Mouse (Mus musculus) MEL (cell line): ENCODE results near the gene Abhd16a. TPM values are rescaled to one million over a fixed set of nuclear protein-coding genes. Genes with fewer than 3 reads are reported as not detected.

Source experiments
- DNase-seq: peaks from one replicate; pipeline ENCODE4 v3.0.0; 2011; ENCODE audit warnings: low read depth, low spot score
- H3K27ac ChIP-seq: 2 replicates; pipeline ENCODE4 v1.5.1; 2012; ENCODE audit warnings: low read depth, mild to moderate bottlenecking, control low read depth, low read length, moderate library complexity; ENCODE audit not compliant: control insufficient read depth
- H3K27me3 ChIP-seq, 2 experiments: fragments of 150-350 bp in 1 of 2; sonication (generic) in 1 of 2; 2 replicates each; pipeline ENCODE4 v1.6.1; 2012; ENCODE audit warnings: low read length in 2 of 2, mild to moderate bottlenecking in 2 of 2, improper control_type of control experiment in 1 of 2, moderate library complexity in 1 of 2; ENCODE audit not compliant: insufficient read depth in 2 of 2, control insufficient read depth in 1 of 2
- H3K36me3 ChIP-seq, 2 experiments: 2 replicates each; pipeline ENCODE4 v1.6.1; 2012 to 2014; ENCODE audit warnings: low read length in 2 of 2, improper control_type of control experiment in 1 of 2, inconsistent platforms in 1 of 2, mild to moderate bottlenecking in 1 of 2; ENCODE audit not compliant: insufficient read depth in 2 of 2, control insufficient read depth in 1 of 2
- H3K4me1 ChIP-seq, 2 experiments: fragments of 150-350 bp in 1 of 2; sonication (generic) in 1 of 2; 2 replicates each; pipeline ENCODE4 v1.6.1; 2012; ENCODE audit warnings: low read length in 2 of 2, improper control_type of control experiment in 1 of 2, mild to moderate bottlenecking in 1 of 2; ENCODE audit not compliant: insufficient read depth in 2 of 2, control insufficient read depth in 1 of 2
- H3K4me3 ChIP-seq, 2 experiments: fragments of 150-350 bp in 1 of 2; sonication (generic) in 1 of 2; 2 replicates each; pipeline ENCODE4 v1.5.1; 2012; ENCODE audit warnings: low read depth in 2 of 2, low read length in 2 of 2, mild to moderate bottlenecking in 2 of 2, moderate library complexity in 2 of 2, control low read depth in 1 of 2, improper control_type of control experiment in 1 of 2; ENCODE audit not compliant: control insufficient read depth in 1 of 2, insufficient read depth in 1 of 2
- H3K79me2 ChIP-seq: 2 replicates; pipeline ENCODE4 v1.6.1; 2012; ENCODE audit warnings: mild to moderate bottlenecking, low read length, moderate library complexity; ENCODE audit not compliant: control insufficient read depth, poor library complexity, insufficient read depth
- H3K9ac ChIP-seq: 2 replicates; pipeline ENCODE4 v1.6.1; 2012; ENCODE audit warnings: low read depth, mild to moderate bottlenecking, control low read depth, low read length, moderate library complexity; ENCODE audit not compliant: control insufficient read depth, poor library complexity, severe bottlenecking
- H3K9me3 ChIP-seq: fragments of 150-350 bp; sonication (generic); replicated peaks from 2 replicates; pipeline ENCODE4 v1.6.1; 2012; ENCODE audit warnings: mild to moderate bottlenecking, low read length, improper control_type of control experiment, moderate library complexity; ENCODE audit not compliant: insufficient read depth
- BHLHE40 ChIP-seq: IDR thresholded peaks from 2 replicates; pipeline ENCODE4 v1.6.1; 2012; ENCODE audit warnings: low read depth, mild to moderate bottlenecking, inconsistent platforms, low read length, improper control_type of control experiment, borderline replicate concordance
- CHD2 ChIP-seq: IDR thresholded peaks from 2 replicates; pipeline ENCODE4 v1.6.1; 2011; ENCODE audit warnings: low read length, improper control_type of control experiment
- CTCF ChIP-seq, 3 experiments: IDR thresholded peaks in 2 of 3; conservative IDR thresholded peaks in 1 of 3; 2 replicates each; pipeline ENCODE4 v1.5.1; 2011 to 2012; ENCODE audit warnings: low read length in 3 of 3, low read depth in 2 of 3, mild to moderate bottlenecking in 2 of 3, improper control_type of control experiment in 1 of 3, inconsistent platforms in 1 of 3, mixed read lengths in 1 of 3, moderate library complexity in 1 of 3; ENCODE audit not compliant: control insufficient read depth in 1 of 3, insufficient read depth in 1 of 3, poor library complexity in 1 of 3, severe bottlenecking in 1 of 3
- EP300 ChIP-seq, 2 experiments: IDR thresholded peaks; 2 replicates each; pipeline ENCODE4 v1.6.1; 2011; ENCODE audit warnings: improper control_type of control experiment in 2 of 2, low read length in 2 of 2, low read depth in 1 of 2, mild to moderate bottlenecking in 1 of 2
- GABPA ChIP-seq: IDR thresholded peaks from 2 replicates; pipeline ENCODE4 v1.6.1; 2012; ENCODE audit warnings: low read depth, mild to moderate bottlenecking, inconsistent platforms, low read length, improper control_type of control experiment, moderate library complexity
- JUND ChIP-seq: IDR thresholded peaks from 2 replicates; pipeline ENCODE4 v1.6.1; 2011; ENCODE audit warnings: low read depth, mild to moderate bottlenecking, improper control_type of control experiment, low read length
- MAX ChIP-seq: IDR thresholded peaks from 2 replicates; pipeline ENCODE4 v1.6.1; 2011; ENCODE audit warnings: low read length, improper control_type of control experiment
- MYC ChIP-seq: IDR thresholded peaks from 2 replicates; pipeline ENCODE4 v1.6.1; 2011; ENCODE audit warnings: low read depth, mild to moderate bottlenecking, low read length, improper control_type of control experiment, moderate library complexity
- POLR2A ChIP-seq, 2 experiments: IDR thresholded peaks; 2 replicates each; pipeline ENCODE4 v1.6.1; 2011 to 2012; ENCODE audit warnings: low read length in 2 of 2, mild to moderate bottlenecking in 2 of 2, control low read depth in 1 of 2, improper control_type of control experiment in 1 of 2, low read depth in 1 of 2, moderate library complexity in 1 of 2; ENCODE audit not compliant: control insufficient read depth in 1 of 2, insufficient read depth in 1 of 2, poor library complexity in 1 of 2
- POLR2AphosphoS2 ChIP-seq: IDR thresholded peaks from 2 replicates; pipeline ENCODE4 v1.6.1; 2011; ENCODE audit warnings: low read length, improper control_type of control experiment
- RAD21 ChIP-seq: IDR thresholded peaks from 2 replicates; pipeline ENCODE4 v1.6.1; 2011; ENCODE audit warnings: mild to moderate bottlenecking, low read depth, low read length, improper control_type of control experiment
- ZC3H11A ChIP-seq: IDR thresholded peaks from 2 replicates; pipeline ENCODE4 v1.6.1; 2012; ENCODE audit warnings: low read depth, mild to moderate bottlenecking, inconsistent platforms, low read length, improper control_type of control experiment
- ZMIZ1 ChIP-seq: IDR thresholded peaks from 2 replicates; pipeline ENCODE4 v1.6.1; 2012; ENCODE audit warnings: low read depth, mild to moderate bottlenecking, inconsistent platforms, low read length, improper control_type of control experiment, moderate library complexity
- polyA plus RNA-seq, 2 experiments: library from polyadenylated mRNA; stranded (reverse) in 1 of 2; unstranded in 1 of 2; fragments of >175 nt in 1 of 2; fragments of >200 nt in 1 of 2; gene quantifications; 2 replicates each; pipeline versions ENCODE4 v1.2.1 to v1.2.4; 2012; ENCODE audit warnings: low replicate concordance in 2 of 2, low read depth in 1 of 2; ENCODE audit not compliant: insufficient read length in 2 of 2, insufficient read depth in 1 of 2, missing spikeins in 1 of 2
- total RNA-seq: library from RNA; depleted of rRNA; stranded (reverse); fragments of 300-350 nt; gene quantifications from 2 replicates; pipeline ENCODE4 v1.2.3, GENCODE M21; 2012; rRNA removed

The Abhd16a gene
- total and polyA plus RNA-seq, 3 experiments, result 96.1 to 126 TPM; not detected in 1

DNA sequence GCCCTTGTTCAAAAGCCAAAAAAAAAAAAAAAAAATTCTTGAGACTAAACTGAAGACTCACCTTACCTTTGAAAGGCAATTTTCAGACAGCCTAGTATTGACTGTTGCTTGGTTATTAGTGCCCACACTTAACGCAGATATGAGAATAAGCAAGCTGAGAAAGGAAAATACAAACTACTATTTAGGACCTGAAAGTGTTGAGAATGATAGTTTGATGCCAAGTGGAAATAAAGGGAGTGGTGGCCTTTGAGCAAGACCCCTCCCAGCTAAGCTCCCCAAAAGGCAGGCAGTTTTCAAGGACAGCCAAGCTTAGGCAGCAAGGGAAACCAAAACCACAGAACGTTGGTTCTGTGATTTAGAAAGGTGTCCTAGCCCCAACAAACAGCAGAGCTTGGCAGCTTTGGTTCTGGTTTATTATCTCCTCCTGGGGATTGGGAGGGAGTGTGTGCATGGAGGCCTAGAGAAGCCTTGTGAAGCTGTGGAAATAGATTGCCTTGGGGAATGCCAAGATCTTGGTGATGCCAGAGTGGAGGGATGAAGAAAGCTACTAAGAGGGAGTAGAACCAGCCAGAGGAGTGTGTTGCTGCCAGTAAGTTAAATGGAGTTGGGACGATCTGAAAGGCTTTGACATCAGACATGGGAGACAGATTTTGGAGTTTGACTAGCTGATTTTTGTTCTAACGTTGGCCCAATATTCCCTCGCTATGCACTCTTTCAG, 59.0 kb downstream of the Abhd16a start:
- H3K4me3 ChIP-seq, result no peak overlapping the region
- H3K4me1 ChIP-seq, result no peaks in the 10 kb centered on the region
- H3K36me3 ChIP-seq, result peaks cover 7 to 8% of the 10 kb centered on the region in 2 experiments
- DNase-seq, result peak; percentile 39
- no peak overlapping the region for H3K9ac ChIP-seq
- no peaks in the 10 kb centered on the region for H3K27me3 ChIP-seq
- H3K79me2 ChIP-seq, result peaks cover 1% of the 10 kb centered on the region; the same call in 1 of the 2 replicates
- H3K27ac ChIP-seq, result no peak overlapping the region
- H3K9me3 ChIP-seq, result no peaks in the 10 kb centered on the region
- TF ChIP-seq ZMIZ1 (peak; percentile 45; the same call in 1 of the 2 replicates), MYC (no peak), POLR2AphosphoS2 (peak; percentile 86), POLR2A (IDR thresholded peaks at IDR 0.05; ENCODE audit: control insufficient read depth in 1 of 2, insufficient read depth in 1 of 2, low read depth in 1 of 2, low read length in 2 of 2, poor library complexity in 1 of 2) (peak in 1 of 2 experiments; percentile 65; a peak in 2 of 4 replicates), CTCF (IDR thresholded peaks at IDR 0.05 in 2 of 3, conservative IDR thresholded peaks at IDR 0.05 in 1 of 3; ENCODE audit: control insufficient read depth in 1 of 3, insufficient read depth in 1 of 3, low read depth in 2 of 3, low read length in 3 of 3, poor library complexity in 1 of 3, severe bottlenecking in 1 of 3) (no peak)

- H3K9me3 ChIP-seq, result no peaks in the 10 kb centered on the region
- H3K27ac ChIP-seq, result no peak overlapping the region
- H3K36me3 ChIP-seq, result peaks cover 7 to 12% of the 10 kb centered on the region in 2 experiments
- H3K79me2 ChIP-seq, result peaks cover 12% of the 10 kb centered on the region; the same call in 1 of the 2 replicates
- no peak overlapping the region for H3K4me3 ChIP-seq
- no peak for DNase-seq
- H3K4me1 ChIP-seq, result no peaks in the 10 kb centered on the region
- no peak overlapping the region for H3K9ac ChIP-seq
- TF ChIP-seq CHD2, result no peak
- no peak for TF ChIP-seq MAX
- no peak for TF ChIP-seq JUND
- TF ChIP-seq ZC3H11A, result no peak
- TF ChIP-seq RAD21, result no peak
- no peak for TF ChIP-seq MYC
- no peak for TF ChIP-seq BHLHE40
- no peak for TF ChIP-seq GABPA
- TF ChIP-seq ZMIZ1, result no peak
- no peak for TF ChIP-seq POLR2A (IDR thresholded peaks at IDR 0.05; ENCODE audit: control insufficient read depth in 1 of 2, insufficient read depth in 1 of 2, low read depth in 1 of 2, low read length in 2 of 2, poor library complexity in 1 of 2)
- no peak for TF ChIP-seq EP300 (IDR thresholded peaks at IDR 0.05; ENCODE audit: low read depth in 1 of 2, low read length in 2 of 2)
- H3K27me3 ChIP-seq, result no peaks in the 10 kb centered on the region
These were observed 63.1 kb downstream of the Abhd16a start for GRCm38 (mm10) chr17:35152121-35152520.

Other genes starting within 250 kb of the Abhd16a start
Only the 30 nearest of the 44 such genes appear.
- 0.04 TPM in 1 of 2 replicates, not detected in the other for gene Hspa1b, start 130.0 kb upstream of the Abhd16a start, total RNA-seq
- gene Hspa1b, start 130.0 kb upstream of the Abhd16a start, polyA plus RNA-seq, result not detected
- not detected in 2 replicates for gene Gm20481, start 119.4 kb upstream of the Abhd16a start, total RNA-seq
- gene Gm20481, start 119.4 kb upstream of the Abhd16a start, polyA plus RNA-seq, result not detected
- gene Hspa1a, start 117.1 kb upstream of the Abhd16a start, total RNA-seq, result 0.07 TPM in 1 of 2 replicates, not detected in the other
- not detected for gene Hspa1a, start 117.1 kb upstream of the Abhd16a start, polyA plus RNA-seq
- gene Hspa1l, start 116.6 kb upstream of the Abhd16a start, total RNA-seq, result 0.07 and 0.15 TPM in 2 replicates
- gene Hspa1l, start 116.6 kb upstream of the Abhd16a start, polyA plus RNA-seq, result 1 to 10 TPM in 1 of 2 experiments, not detected in 1; 1.6 TPM
- 50.6 and 57.9 TPM in 2 replicates for gene Lsm2, start 107.4 kb upstream of the Abhd16a start, total RNA-seq
- 100 to 1,000 TPM in 1 of 2 experiments, not detected in 1; 180 TPM for gene Lsm2, start 107.4 kb upstream of the Abhd16a start, polyA plus RNA-seq
- 149 and 158 TPM in 2 replicates for gene Vars, start 88.3 kb upstream of the Abhd16a start, total RNA-seq
- 100 to 1,000 TPM in 1 of 2 experiments, not detected in 1; 251 TPM for gene Vars, start 88.3 kb upstream of the Abhd16a start, polyA plus RNA-seq
- 9.7 and 10.4 TPM in 2 replicates for gene Vwa7, start 72.7 kb upstream of the Abhd16a start, total RNA-seq
- gene Vwa7, start 72.7 kb upstream of the Abhd16a start, polyA plus RNA-seq, result 1 to 10 TPM in 1 of 2 experiments, not detected in 1; 9.8 TPM
- 161 and 164 TPM in 2 replicates for gene Sapcd1, start 61.2 kb upstream of the Abhd16a start, total RNA-seq
- gene Sapcd1, start 61.2 kb upstream of the Abhd16a start, polyA plus RNA-seq, result 100 to 1,000 TPM in 1 of 2 experiments, not detected in 1; 124 TPM
- gene Msh5, start 42.5 kb upstream of the Abhd16a start, total RNA-seq, result 17.9 and 26.3 TPM in 2 replicates
- gene Msh5, start 42.5 kb upstream of the Abhd16a start, polyA plus RNA-seq, result 10 to 100 TPM in 1 of 2 experiments, not detected in 1; 29.0 TPM
- 285 and 333 TPM in 2 replicates for gene Clic1, start 39.3 kb upstream of the Abhd16a start, total RNA-seq
- gene Clic1, start 39.3 kb upstream of the Abhd16a start, polyA plus RNA-seq, result 100 to 1,000 TPM; 309 to 335 TPM
- 9.9 and 11.1 TPM in 2 replicates for gene Ddah2, start 30.2 kb upstream of the Abhd16a start, total RNA-seq
- 1 to 10 TPM in 1 of 2 experiments, not detected in 1; 8.6 TPM for gene Ddah2, start 30.2 kb upstream of the Abhd16a start, polyA plus RNA-seq
- gene Ly6g6c, start 23.9 kb upstream of the Abhd16a start, total RNA-seq, result not detected in 2 replicates
- gene Ly6g6c, start 23.9 kb upstream of the Abhd16a start, polyA plus RNA-seq, result under 1 TPM in 1 of 2 experiments, not detected in 1; 0.24 TPM
- gene Mpig6b, start 23.1 kb upstream of the Abhd16a start, total RNA-seq, result not detected in 2 replicates
- gene Mpig6b, start 23.1 kb upstream of the Abhd16a start, polyA plus RNA-seq, result not detected
- gene Ly6g6e, start 12.4 kb upstream of the Abhd16a start, total RNA-seq, result 0.23 TPM in 1 of 2 replicates, not detected in the other
- not detected for gene Ly6g6e, start 12.4 kb upstream of the Abhd16a start, polyA plus RNA-seq
- gene Ly6g6d, start 11.2 kb upstream of the Abhd16a start, total RNA-seq, result 2.1 and 5.5 TPM in 2 replicates
- gene Ly6g6d, start 11.2 kb upstream of the Abhd16a start, polyA plus RNA-seq, result 1 to 10 TPM in 1 of 2 experiments, not detected in 1; 4.4 TPM
- 1.4 and 3.0 TPM in 2 replicates for gene Ly6g6f, start 3.7 kb upstream of the Abhd16a start, total RNA-seq
- under 1 TPM in 1 of 2 experiments, not detected in 1; 0.88 TPM for gene Ly6g6f, start 3.7 kb upstream of the Abhd16a start, polyA plus RNA-seq
- not detected in 2 replicates for gene Ly6g5c, start 19.0 kb downstream of the Abhd16a start, total RNA-seq
- gene Ly6g5c, start 19.0 kb downstream of the Abhd16a start, polyA plus RNA-seq, result not detected
- 0.49 and 0.65 TPM in 2 replicates for gene Ly6g5b, start 26.2 kb downstream of the Abhd16a start, total RNA-seq
- gene Ly6g5b, start 26.2 kb downstream of the Abhd16a start, polyA plus RNA-seq, result 1 to 10 TPM in 1 of 2 experiments, not detected in 1; 1.4 TPM
- 44.7 and 44.9 TPM in 2 replicates for gene Gpank1, start 32.2 kb downstream of the Abhd16a start, total RNA-seq
- 10 to 100 TPM in 1 of 2 experiments, not detected in 1; 40.4 TPM for gene Gpank1, start 32.2 kb downstream of the Abhd16a start, polyA plus RNA-seq
- 193 and 222 TPM in 2 replicates for gene Csnk2b, start 32.8 kb downstream of the Abhd16a start, total RNA-seq
- gene Csnk2b, start 32.8 kb downstream of the Abhd16a start, polyA plus RNA-seq, result 100 to 1,000 TPM in 1 of 2 experiments, not detected in 1; 607 TPM
- gene D17H6S53E, start 37.1 kb downstream of the Abhd16a start, total RNA-seq, result 9.3 and 13.6 TPM in 2 replicates
- gene D17H6S53E, start 37.1 kb downstream of the Abhd16a start, polyA plus RNA-seq, result 10 to 100 TPM in 1 of 2 experiments, not detected in 1; 11.6 TPM
- gene Apom, start 42.8 kb downstream of the Abhd16a start, total RNA-seq, result 0.15 TPM in 1 of 2 replicates, not detected in the other
- under 1 TPM in 1 of 2 experiments, not detected in 1; 0.79 TPM for gene Apom, start 42.8 kb downstream of the Abhd16a start, polyA plus RNA-seq
- 98.2 and 102 TPM in 2 replicates for gene Bag6, start 45.9 kb downstream of the Abhd16a start, total RNA-seq
- 100 to 1,000 TPM in 1 of 2 experiments, not detected in 1; 283 TPM for gene Bag6, start 45.9 kb downstream of the Abhd16a start, polyA plus RNA-seq
- 87.6 and 102 TPM in 2 replicates for gene Prrc2a, start 75.6 kb downstream of the Abhd16a start, total RNA-seq
- gene Prrc2a, start 75.6 kb downstream of the Abhd16a start, polyA plus RNA-seq, result 100 to 1,000 TPM in 1 of 2 experiments, 10 to 100 TPM in 1; 71.0 to 663 TPM
- gene Aif1, start 86.8 kb downstream of the Abhd16a start, total RNA-seq, result 0.29 and 0.42 TPM in 2 replicates
- under 1 TPM in 1 of 2 experiments, not detected in 1; 0.45 TPM for gene Aif1, start 86.8 kb downstream of the Abhd16a start, polyA plus RNA-seq
- gene Lst1, start 99.2 kb downstream of the Abhd16a start, total RNA-seq, result 15.2 and 16.9 TPM in 2 replicates
- gene Lst1, start 99.2 kb downstream of the Abhd16a start, polyA plus RNA-seq, result 10 to 100 TPM in 1 of 2 experiments, not detected in 1; 29.0 TPM
- 0.75 and 1.1 TPM in 2 replicates for gene Ltb, start 105.2 kb downstream of the Abhd16a start, total RNA-seq
- gene Ltb, start 105.2 kb downstream of the Abhd16a start, polyA plus RNA-seq, result 1 to 10 TPM in 1 of 2 experiments, not detected in 1; 1.5 TPM
- gene Tnf, start 112.7 kb downstream of the Abhd16a start, total RNA-seq, result 0.95 and 1.2 TPM in 2 replicates
- 1 to 10 TPM in 1 of 2 experiments, not detected in 1; 2.0 TPM for gene Tnf, start 112.7 kb downstream of the Abhd16a start, polyA plus RNA-seq
- gene Lta, start 116.1 kb downstream of the Abhd16a start, total RNA-seq, result not detected in 2 replicates
- under 1 TPM in 1 of 2 experiments, not detected in 1; 0.24 TPM for gene Lta, start 116.1 kb downstream of the Abhd16a start, polyA plus RNA-seq
- not detected in 2 replicates for gene Gm16181, start 131.6 kb downstream of the Abhd16a start, total RNA-seq
- gene Gm16181, start 131.6 kb downstream of the Abhd16a start, polyA plus RNA-seq, result under 1 TPM in 1 of 2 experiments, not detected in 1; 0.58 TPM